Mouse (Mus musculus) bone marrow, adult 2 months (tissue): ENCODE measurements around the gene Traf5.

Source experiments
- CTCF ChIP-seq: fragments of 200-500 bp; IDR thresholded peaks from 2 replicates; pipeline ENCODE4 v1.5.1; 2011; ENCODE audit warnings: low read length, control low read depth; ENCODE audit not compliant: control insufficient read depth, insufficient read depth
- POLR2A ChIP-seq: fragments of 200-500 bp; IDR thresholded peaks from 2 replicates; pipeline ENCODE4 v1.6.1; 2011; ENCODE audit warnings: low read depth, mild to moderate bottlenecking, control low read depth, low read length, borderline replicate concordance; ENCODE audit not compliant: control insufficient read depth

GRCm38 (mm10) chr1:192074824-192075223 is 17.5 kb downstream of the Traf5 start:
- no peak for TF ChIP-seq POLR2A
- no peak for TF ChIP-seq CTCF
